Mouse (Mus musculus) fat pad, adult 2 months (tissue): ENCODE measurements around the gene Gm17078.
"Not testable (repeated sequence)": the region's sequence is repeated elsewhere in the genome, so short reads cannot be mapped to it uniquely, and the experiment has no call there.

Source experiments
- DNase-seq: peaks from one replicate; pipeline ENCODE4 v3.0.0-alpha.2; 2011; ENCODE audit warnings: low read depth, low spot score; ENCODE audit errors: extremely low read depth

Gene Gm17078

DNA sequence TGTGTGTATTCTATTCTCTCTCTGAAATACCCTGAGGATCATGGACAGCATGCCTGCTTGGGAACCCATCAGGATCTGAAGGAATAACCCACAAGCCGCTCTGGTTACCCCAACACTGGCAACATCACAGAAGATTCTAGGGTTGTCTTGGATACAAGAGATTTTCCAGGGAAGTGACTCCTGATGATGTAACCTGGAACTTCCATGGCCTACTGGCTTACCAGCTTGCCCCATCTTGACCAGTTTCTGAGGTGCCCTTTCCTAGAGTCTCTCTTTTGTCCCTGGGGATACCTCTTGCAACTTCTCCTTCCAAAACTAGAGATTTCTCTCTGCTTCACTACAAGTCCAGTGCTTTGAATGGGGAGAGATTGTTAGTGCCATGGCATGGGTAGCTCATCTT lies at the start of gene Gm17078:
Gene Gm17078 (minus strand): TSS at position 101 of the 400 bp plus-strand sequence.
- no peak for DNase-seq

DNA sequence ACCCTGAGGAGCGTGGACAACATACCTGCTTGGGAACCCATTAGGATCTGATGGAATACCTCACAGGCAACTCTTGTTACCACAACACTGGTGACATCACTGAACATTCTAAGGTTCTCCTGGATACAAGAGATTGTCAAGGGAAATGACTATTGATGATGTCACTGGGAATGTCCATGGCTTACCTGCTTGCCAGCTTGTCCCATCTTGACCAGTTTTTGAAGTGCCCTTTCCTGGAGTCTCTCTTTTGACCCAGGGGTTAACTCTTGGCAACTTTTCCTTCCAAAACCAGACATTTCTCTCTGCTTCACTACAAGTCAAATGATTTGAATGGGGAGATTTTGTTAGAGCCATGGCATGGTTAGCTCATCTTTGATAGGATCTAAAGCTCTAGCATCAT lies 24.5 kb upstream of the Gm17078 start, which contains the start of gene Gm4181:
Gene Gm4181 (minus strand): TSS at position 101 of the 400 bp plus-strand sequence.
- DNase-seq: not testable (repeated sequence)

DNA sequence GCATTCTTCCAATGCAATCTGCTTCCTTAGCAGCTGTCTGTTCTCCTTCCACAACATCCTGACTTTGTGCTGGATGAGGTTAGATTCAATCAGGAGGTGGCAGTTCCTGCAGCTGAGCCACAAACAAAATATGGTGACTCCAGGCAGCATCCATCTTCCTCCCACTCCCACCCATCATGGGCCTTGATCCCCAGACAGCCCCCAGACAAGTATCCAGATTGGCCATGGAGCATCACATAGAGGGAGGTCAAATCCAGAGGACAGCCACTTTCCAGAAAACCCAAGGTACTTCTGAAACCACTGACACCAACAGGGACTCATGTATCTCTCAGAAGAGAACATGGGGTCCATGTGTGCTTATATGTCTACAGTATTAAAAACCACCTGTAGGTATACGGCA lies 21.3 kb upstream of the Gm17078 start:
- DNase-seq: not testable (repeated sequence)

DNA sequence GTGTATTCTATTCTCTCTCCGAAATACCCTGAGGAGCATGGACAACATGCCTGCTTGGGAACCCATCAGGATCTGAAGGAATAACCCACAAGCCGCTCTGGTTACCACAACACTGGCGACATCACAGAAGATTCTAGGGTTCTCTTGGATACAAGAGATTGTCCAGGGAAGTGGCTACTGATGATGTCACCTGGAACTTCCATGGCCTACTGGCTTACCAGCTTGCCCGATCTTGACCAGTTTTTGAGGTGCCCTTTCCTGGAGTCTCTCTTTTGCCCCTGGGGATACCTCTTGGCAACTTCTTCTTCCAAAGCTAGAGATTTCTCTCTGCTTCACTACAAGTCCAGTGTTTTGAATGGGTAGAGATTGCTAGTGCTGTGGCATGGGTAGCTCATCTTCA lies 19.1 kb downstream of the Gm17078 start, which contains the start of gene Gm17174:
Gene Gm17174 (minus strand): TSS at position 101 of the 400 bp plus-strand sequence.
- not testable (repeated sequence) for DNase-seq

DNA sequence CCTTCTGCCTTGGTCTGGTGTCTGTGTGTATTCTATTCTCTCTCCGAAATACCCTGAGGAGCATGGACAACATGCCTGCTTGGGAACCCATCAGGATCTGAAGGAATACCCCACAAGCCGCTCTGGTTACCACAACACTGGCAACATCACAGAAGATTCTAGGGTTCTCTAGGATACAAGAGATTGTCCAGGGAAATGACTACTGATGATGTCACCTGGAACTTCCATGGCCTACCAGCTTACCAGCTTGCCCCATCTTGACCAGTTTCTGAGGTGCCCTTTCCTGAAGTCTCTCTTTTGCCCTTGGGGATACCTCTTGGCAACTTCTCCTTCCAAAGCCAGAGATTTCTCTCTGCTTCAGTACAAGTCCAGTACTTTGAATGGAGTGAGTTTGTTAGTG lies 37.1 kb downstream of the Gm17078 start, which contains the start of gene Gm17175:
Gene Gm17175 (minus strand): TSS at position 101 of the 400 bp plus-strand sequence.
- not testable (repeated sequence) for DNase-seq
